Mouse (Mus musculus): ENCODE measurements around the gene Clec18a.

DNA sequence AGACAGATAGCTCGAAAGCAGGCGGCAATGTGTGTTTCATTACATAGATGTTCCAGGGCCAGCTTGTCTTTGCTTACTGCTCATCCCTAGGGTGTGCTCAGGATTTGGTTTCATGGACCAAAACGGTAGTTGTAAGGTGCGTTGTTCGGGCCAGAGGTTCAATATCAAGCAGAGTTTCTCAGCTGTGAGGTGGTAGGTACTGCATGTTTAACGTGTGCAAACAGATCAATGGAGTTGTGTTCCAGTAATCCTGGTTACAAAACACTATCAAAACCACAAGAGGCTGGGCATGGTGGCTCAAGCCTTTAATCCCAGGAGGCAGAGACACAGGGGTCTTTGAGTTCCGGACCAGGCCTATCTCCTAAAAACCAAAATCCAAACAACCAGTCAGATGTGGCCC is 43.1 kb downstream of the Clec18a start:
- TF ChIP-seq MYOG (IDR thresholded peaks at IDR 0.05; ENCODE audit: control insufficient read depth, extremely low read depth, insufficient read length): no peak
- no peak for TF ChIP-seq MAX (IDR thresholded peaks at IDR 0.05)
- no peak for TF ChIP-seq CTCF (IDR thresholded peaks at IDR 0.05; ENCODE audit: control insufficient read depth, insufficient read depth, insufficient read length)
- no peak for TF ChIP-seq USF1 (IDR thresholded peaks at IDR 0.05; ENCODE audit: low read depth)
- no peak for TF ChIP-seq MYOD1 (IDR thresholded peaks at IDR 0.05; ENCODE audit: control insufficient read depth, insufficient read length, low read depth)
